Mouse (Mus musculus) midbrain, postnatal 0 days (tissue): ENCODE measurements around the gene Zbtb7a. TPM values are rescaled to one million over a fixed set of nuclear protein-coding genes. Genes with fewer than 3 reads are reported as not detected.
A peak's percentile ranks its signal among the peaks of the same experiment; 100 is the strongest.

Experiments used
- ATAC-seq: fragments of 200-750 bp; cut with Nextera tagmentation; 2 replicates; pipeline ENCODE4 v1.8.0; 2017; ENCODE audit warnings: moderate number of reproducible peaks, mild to moderate bottlenecking, moderate TSS enrichment, moderate library complexity; ENCODE audit not compliant: low FRiP score
- DNase-seq: peaks from one replicate; pipeline ENCODE4 v3.0.0-alpha.2; 2015; ENCODE audit warnings: low spot score
- H3K27ac ChIP-seq: fragments of 300-500 bp; sonication (generic); 2 replicates; pipeline ENCODE4 v1.5.1; 2014; ENCODE audit warnings: low read depth, mild to moderate bottlenecking, low read length, mixed read lengths
- H3K27me3 ChIP-seq: fragments of 300-500 bp; sonication (generic); 2 replicates; pipeline ENCODE4 v1.6.1; 2014; ENCODE audit warnings: low read length, control low read depth, mixed read lengths; ENCODE audit not compliant: insufficient read depth
- H3K36me3 ChIP-seq: fragments of 300-500 bp; sonication (generic); 2 replicates; pipeline ENCODE4 v1.6.1; 2014; ENCODE audit warnings: low read length, control low read depth, mixed read lengths; ENCODE audit not compliant: insufficient read depth
- H3K4me1 ChIP-seq: fragments of 300-500 bp; sonication (generic); 2 replicates; pipeline ENCODE4 v1.6.1; 2014; ENCODE audit warnings: mild to moderate bottlenecking, control low read depth, antibody characterized with exemption, low read length, mixed read lengths; ENCODE audit not compliant: insufficient read depth
- H3K4me2 ChIP-seq: fragments of 300-500 bp; sonication (generic); 2 replicates; pipeline ENCODE4 v1.6.1; 2014; ENCODE audit warnings: low read depth, mild to moderate bottlenecking, low read length, mixed read lengths; ENCODE audit not compliant: poor library complexity, severe bottlenecking
- H3K4me3 ChIP-seq: fragments of 300-500 bp; sonication (generic); 2 replicates; pipeline ENCODE4 v1.5.1; 2014; ENCODE audit warnings: low read depth, mild to moderate bottlenecking, low read length, moderate library complexity
- H3K9ac ChIP-seq: fragments of 300-500 bp; sonication (generic); replicated peaks from 2 replicates; pipeline ENCODE4 v1.6.1; 2014; ENCODE audit warnings: mild to moderate bottlenecking, low read length, moderate library complexity, mixed read lengths; ENCODE audit not compliant: poor library complexity, severe bottlenecking
- H3K9me3 ChIP-seq: fragments of 300-500 bp; sonication (generic); 2 replicates; pipeline ENCODE4 v1.6.1; 2016; ENCODE audit warnings: low read length, control low read depth
- CTCF ChIP-seq: IDR thresholded peaks from 2 replicates; pipeline ENCODE4 v1.5.1; 2016; ENCODE audit warnings: antibody characterized with exemption, mild to moderate bottlenecking
- WGBS: fragments of 180-500 bp; shearing (Covaris S2); extraction: QIAGEN DNeasy Blood & Tissue Kit; methylation state at CpG from one replicate; pipeline ENCODE4 v1.1.7; 2014; 5-methylcytosine and 5-hydroxymethylcytosine counted together
- polyA plus RNA-seq: library from polyadenylated mRNA; unstranded; fragments of >200 nt; fragmentation: Nextera tagmentation; extraction: Ambion mirVana; gene quantifications from 2 replicates; pipeline ENCODE4 v1.2.1, GENCODE M21; 2015
- total RNA-seq: library from RNA; depleted of rRNA; stranded (reverse); fragments of >200 nt; gene quantifications from 2 replicates; pipeline ENCODE4 v1.2.3, GENCODE M21; 2014

The Zbtb7a gene
- total and polyA plus RNA-seq, 2 experiments from 2014 or later: 18.0 to 29.5 TPM

- H3K9ac ChIP-seq: peak overlapping the region; percentile 97
- H3K27me3 ChIP-seq: peaks cover 13% of the 10 kb centered on the region
- WGBS: under 1% methylated on average over 56 of the region's 89 CpGs
- H3K4me3 ChIP-seq: peak overlapping the region; percentile 92
- no peaks in the 10 kb centered on the region for H3K9me3 ChIP-seq
- no peak for TF ChIP-seq CTCF
- H3K4me2 ChIP-seq: peak overlapping the region; percentile 100
- H3K4me1 ChIP-seq: peaks cover 8% of the 10 kb centered on the region; the same call in 1 of the 2 replicates
- peak; percentile 91 for ATAC-seq
- H3K27ac ChIP-seq: peak overlapping the region; percentile 92
- DNase-seq: peak; percentile 99
- H3K36me3 ChIP-seq: no peaks in the 10 kb centered on the region
Measured at GRCm38 (mm10) chr10:81137252-81138130, 2.5 kb downstream of the Zbtb7a start.

DNA sequence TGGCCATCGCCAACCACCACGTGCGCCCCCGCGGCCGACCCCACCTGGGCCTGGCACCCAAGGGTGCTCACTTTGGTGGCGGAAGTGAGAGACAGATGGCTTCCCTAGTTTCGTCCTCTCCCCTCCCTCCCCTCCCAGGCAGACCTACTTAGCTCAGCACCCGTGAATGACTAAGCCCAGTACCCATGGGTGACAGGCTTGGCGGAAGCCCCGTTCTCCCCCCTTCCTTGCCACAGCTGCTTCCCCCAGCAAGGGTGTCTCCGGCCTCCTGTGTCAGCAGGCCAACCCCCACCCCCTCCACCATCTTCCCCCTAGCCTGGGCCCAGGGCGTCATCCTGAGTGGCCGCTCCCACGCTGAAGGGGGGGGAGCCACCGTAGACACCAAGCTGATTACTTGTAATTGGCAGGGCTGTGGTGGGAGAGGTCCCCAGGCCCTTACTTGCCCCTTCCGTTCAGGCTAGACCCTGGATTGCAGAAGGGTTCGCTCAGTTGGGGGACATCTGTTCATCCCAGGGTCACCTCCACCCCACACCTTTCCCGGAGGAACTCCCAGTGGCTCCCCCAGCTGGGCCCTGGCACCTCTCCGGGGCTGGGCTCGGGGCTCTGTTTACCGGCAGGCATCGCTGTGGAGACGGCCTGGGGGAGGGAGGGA, 3.2 kb downstream of the Zbtb7a start:
- peaks cover 8% of the 10 kb centered on the region; the same call in 1 of the 2 replicates for H3K4me1 ChIP-seq
- no peak for TF ChIP-seq CTCF
- H3K36me3 ChIP-seq: no peaks in the 10 kb centered on the region
- peak overlapping the region; percentile 97 for H3K4me2 ChIP-seq
- ATAC-seq (no peak), DNase-seq (no peak)
- H3K9me3 ChIP-seq: no peaks in the 10 kb centered on the region
- H3K9ac ChIP-seq: peak overlapping the region; percentile 96
- H3K27me3 ChIP-seq: peaks cover 13% of the 10 kb centered on the region
- peak overlapping the region; percentile 92 for H3K4me3 ChIP-seq
- H3K27ac ChIP-seq: peak overlapping the region; percentile 83
- 0% methylated on average over 18 of the region's 24 CpGs for WGBS

- no peaks in the 10 kb centered on the region for H3K9me3 ChIP-seq
- H3K9ac ChIP-seq: peak overlapping the region; percentile 96
- peaks cover 8% of the 10 kb centered on the region; the same call in 1 of the 2 replicates for H3K4me1 ChIP-seq
- peaks cover 2% of the 10 kb centered on the region for H3K36me3 ChIP-seq
- DNase-seq: no peak
- H3K27ac ChIP-seq: peak overlapping the region; percentile 83
- 58% methylated on average over 11 of the region's 11 CpGs for WGBS
- H3K4me3 ChIP-seq: peak overlapping the region; percentile 92
- H3K27me3 ChIP-seq: peaks cover 10% of the 10 kb centered on the region
- no peak for TF ChIP-seq CTCF
- ATAC-seq: no peak
- H3K4me2 ChIP-seq: peak overlapping the region; percentile 97
Measured at GRCm38 (mm10) chr10:81138821-81139528, 4.0 kb downstream of the Zbtb7a start.

- peaks cover 8% of the 10 kb centered on the region for H3K36me3 ChIP-seq
- peak overlapping the region; percentile 97; the same call in 1 of the 2 replicates for H3K4me2 ChIP-seq
- no peak overlapping the region for H3K27ac ChIP-seq
- no peak overlapping the region; the same call in 1 of the 2 replicates for H3K4me3 ChIP-seq
- no peaks in the 10 kb centered on the region for H3K9me3 ChIP-seq
- H3K4me1 ChIP-seq: peaks cover 8% of the 10 kb centered on the region; the same call in 1 of the 2 replicates
- no peak for ATAC-seq
- H3K9ac ChIP-seq: 0 out of 2 replicates have a peak overlapping the region, but pooled peaks have one; percentile 24
- 0 out of 2 replicates have a peak, but pooled peaks cover 6% of the 10 kb centered on the region for H3K27me3 ChIP-seq
- TF ChIP-seq CTCF: no peak
- no peak for DNase-seq
- 67% methylated on average over 4 of the region's 4 CpGs for WGBS
Measured at GRCm38 (mm10) chr10:81139529-81139846, 4.5 kb downstream of the Zbtb7a start.

GRCm38 (mm10) chr10:81140005-81140404, 5.0 kb downstream of the Zbtb7a start:
- H3K9ac ChIP-seq: no peak overlapping the region
- no peak for ATAC-seq

More at GRCm38 (mm10) chr10:81140005-81140404, 5.0 kb downstream of the Zbtb7a start:
- 58% methylated on average over 8 of the region's 8 CpGs for WGBS
- H3K4me2 ChIP-seq: no peak overlapping the region
- H3K4me3 ChIP-seq: no peak overlapping the region
- H3K9me3 ChIP-seq: no peaks in the 10 kb centered on the region
- TF ChIP-seq CTCF: no peak
- H3K36me3 ChIP-seq: peaks cover 13% of the 10 kb centered on the region
- H3K27me3 ChIP-seq: 0 out of 2 replicates have a peak, but pooled peaks cover 4% of the 10 kb centered on the region
- H3K4me1 ChIP-seq: peaks cover 8% of the 10 kb centered on the region; the same call in 1 of the 2 replicates
- H3K27ac ChIP-seq: no peak overlapping the region
- no peak for DNase-seq
